In genomic region chr1:183940706-183941105, GRCm38 (mm10) we compare ENCODE assay signal across 24 mouse cellular contexts.
"Had no signal": no experiment of that assay in that cellular context is flagged by ENCODE, and none has a peak within 500 bp of the region (broad histone marks: within the 10 kb centered on the region; RNA-seq: fewer than 3 reads in every experiment).

No protein-coding gene starts in this region.

- H3K4me3 ChIP-seq: gastrocnemius, adult 2 months; heart, adult 2 months; heart, embryonic 13.5 days; heart, embryonic 15.5 days; hindbrain, embryonic 10.5 days; hindbrain, embryonic 12.5 days; intestine, embryonic 15.5 days; layer of hippocampus, adult 2 months; limb, embryonic 12.5 days; liver, embryonic 13.5 days; liver, embryonic 15.5 days had no signal

- H3K27me3 ChIP-seq: hindbrain, embryonic 12.5 days; intestine, embryonic 15.5 days; limb, embryonic 12.5 days; liver, embryonic 13.5 days; liver, embryonic 15.5 days had no signal

- H3K27ac ChIP-seq: gastrocnemius, adult 2 months; heart, adult 2 months; heart, embryonic 13.5 days; heart, embryonic 15.5 days; hindbrain, embryonic 10.5 days; hindbrain, embryonic 12.5 days; hindbrain, embryonic 14.5 days; intestine, embryonic 15.5 days; layer of hippocampus, adult 2 months; limb, embryonic 12.5 days; liver, embryonic 13.5 days; liver, embryonic 15.5 days had no signal

- H3K4me1 ChIP-seq: heart, embryonic 13.5 days; heart, embryonic 15.5 days; hindbrain, embryonic 10.5 days; hindbrain, embryonic 12.5 days; intestine, embryonic 15.5 days; liver, embryonic 13.5 days; liver, embryonic 15.5 days had no signal

- DNase-seq: gastrocnemius, adult 2 months; gastrocnemius, postnatal 10 days; gastrocnemius, postnatal 25 days; heart, adult 2 months; heart, postnatal 4 days; kidney, adult 18-20 months; kidney, adult 8-10 months; kidney, postnatal 10 days; kidney, postnatal 25 days; kidney, postnatal 4 days; layer of hippocampus, adult 9-11 months; layer of hippocampus, postnatal 36 days; left cerebral cortex, postnatal 4 days; liver; liver, embryonic 13.5 days had no signal

- H3K36me3 ChIP-seq: heart, embryonic 13.5 days; heart, embryonic 15.5 days; hindbrain, embryonic 10.5 days; hindbrain, embryonic 12.5 days; intestine, embryonic 15.5 days; limb, embryonic 12.5 days; liver, embryonic 13.5 days; liver, embryonic 15.5 days had no signal

- H3K9me3 ChIP-seq: heart, embryonic 15.5 days; hindbrain, embryonic 10.5 days; hindbrain, embryonic 12.5 days; intestine, embryonic 15.5 days; limb, embryonic 12.5 days; liver, embryonic 13.5 days; liver, embryonic 15.5 days had no signal
